Mouse (Mus musculus): ENCODE data around the gene Tssk1.

- TF ChIP-seq CTCF (conservative IDR thresholded peaks at IDR 0.05; ENCODE audit: insufficient read depth, insufficient read length, low read depth, low read length) (no peak), POLR2A (IDR thresholded peaks at IDR 0.05; ENCODE audit: low read depth, low read length) (no peak)
Measured at GRCm38 (mm10) chr16:17876096-17876495, 17.9 kb upstream of the Tssk1 start.

Data from kidney, adult 2 months (tissue).